Mouse (Mus musculus) hindbrain, embryonic 11.5 days (tissue): ENCODE measurements around the gene Uqcc1. TPM values are rescaled to one million over a fixed set of nuclear protein-coding genes. Genes with fewer than 3 reads are reported as not detected.

ENCODE experiments used
- ATAC-seq: fragments of 200-750 bp; cut with Nextera tagmentation; 2 replicates; pipeline ENCODE4 v1.8.0; 2017; ENCODE audit warnings: mild to moderate bottlenecking, moderate TSS enrichment, moderate library complexity; ENCODE audit not compliant: low FRiP score
- DNase-seq: peaks from one replicate; pipeline ENCODE4 v3.0.0-alpha.2; 2015; ENCODE audit warnings: low spot score
- H3K27ac ChIP-seq: fragments of 300-500 bp; sonication (generic); 2 replicates; pipeline ENCODE4 v1.5.1; 2014; ENCODE audit warnings: mild to moderate bottlenecking, low read depth, low read length
- H3K27me3 ChIP-seq: fragments of 300-500 bp; sonication (generic); 2 replicates; pipeline ENCODE4 v1.6.1; 2014; ENCODE audit warnings: mild to moderate bottlenecking, low read length, moderate library complexity, mixed read lengths; ENCODE audit not compliant: control insufficient read depth, insufficient read depth
- H3K36me3 ChIP-seq: fragments of 300-500 bp; sonication (generic); 2 replicates; pipeline ENCODE4 v1.6.1; 2014; ENCODE audit warnings: mild to moderate bottlenecking, low read length, moderate library complexity, mixed read lengths; ENCODE audit not compliant: control insufficient read depth, insufficient read depth
- H3K4me1 ChIP-seq: fragments of 300-500 bp; sonication (generic); replicated peaks from 2 replicates; pipeline ENCODE4 v1.6.1; 2014; ENCODE audit warnings: low read length, mixed read lengths; ENCODE audit not compliant: control insufficient read depth, insufficient read depth
- H3K4me2 ChIP-seq: fragments of 300-500 bp; sonication (generic); replicated peaks from 2 replicates; pipeline ENCODE4 v1.6.1; 2014; ENCODE audit warnings: mild to moderate bottlenecking, low read depth, low read length
- H3K4me3 ChIP-seq: fragments of 300-500 bp; sonication (generic); 2 replicates; pipeline ENCODE4 v1.5.1; 2014; ENCODE audit warnings: low read depth, low read length
- H3K9ac ChIP-seq: fragments of 300-500 bp; sonication (generic); 2 replicates; pipeline ENCODE4 v1.6.1; 2014; ENCODE audit warnings: low read depth, low read length
- H3K9me3 ChIP-seq: fragments of 300-500 bp; sonication (generic); 2 replicates; pipeline ENCODE4 v1.6.1; 2016; ENCODE audit warnings: low read length; ENCODE audit not compliant: control insufficient read depth
- WGBS: fragments of 180-500 bp; shearing (Covaris S2); extraction: QIAGEN DNeasy Blood & Tissue Kit; methylation state at CpG from one replicate; pipeline ENCODE4 v1.1.7; 2014; 5-methylcytosine and 5-hydroxymethylcytosine counted together
- polyA plus RNA-seq: library from polyadenylated mRNA; unstranded; fragments of >200 nt; fragmentation: Nextera tagmentation; extraction: Ambion mirVana; gene quantifications from 2 replicates; pipeline ENCODE4 v1.2.1, GENCODE M21; 2014

Uqcc1 gene
- polyA plus RNA-seq, 1 experiment from 2014 or later: 69.6 TPM

DNA sequence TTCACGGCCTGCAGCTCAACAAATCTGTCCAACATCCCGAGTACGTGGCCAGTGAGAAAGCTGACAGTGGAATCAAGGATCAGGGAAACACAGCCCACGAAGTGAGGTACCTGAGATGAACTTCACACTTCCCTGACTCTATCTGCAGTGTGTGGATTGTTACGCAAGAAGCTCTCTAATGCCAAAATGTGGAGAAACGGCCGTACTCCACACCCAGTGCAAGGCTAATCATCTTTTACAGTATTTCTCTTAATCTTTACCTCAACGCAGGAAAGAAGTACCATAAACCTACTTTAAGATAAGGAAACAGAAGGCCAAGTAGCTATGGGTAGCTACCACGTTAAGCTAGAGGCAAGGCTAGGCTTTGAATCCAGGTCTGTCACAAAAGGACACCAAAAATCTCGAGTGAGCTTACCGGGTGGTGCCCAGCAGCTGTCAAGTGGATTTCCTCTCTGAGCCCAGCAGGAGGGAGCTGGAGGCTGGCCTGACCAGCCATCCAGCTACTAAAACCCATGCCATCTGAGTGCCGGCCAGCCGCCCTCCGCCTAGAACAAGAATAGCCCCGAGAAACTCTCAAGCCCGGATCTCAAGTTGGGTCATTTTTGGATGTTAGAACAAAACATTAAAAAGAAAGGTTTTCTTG is 27.0 kb downstream of the Uqcc1 start:
- no peaks in the 10 kb centered on the region for H3K27me3 ChIP-seq
- ATAC-seq (no peak), DNase-seq (no peak)
- H3K4me2 ChIP-seq: no peak overlapping the region
- no peaks in the 10 kb centered on the region for H3K36me3 ChIP-seq
- H3K9ac ChIP-seq: no peak overlapping the region
- no peak overlapping the region for H3K4me3 ChIP-seq
- no peaks in the 10 kb centered on the region for H3K4me1 ChIP-seq
- 88% methylated on average over 16 of the region's 16 CpGs for WGBS
- no peak overlapping the region for H3K27ac ChIP-seq
- no peaks in the 10 kb centered on the region for H3K9me3 ChIP-seq

DNA sequence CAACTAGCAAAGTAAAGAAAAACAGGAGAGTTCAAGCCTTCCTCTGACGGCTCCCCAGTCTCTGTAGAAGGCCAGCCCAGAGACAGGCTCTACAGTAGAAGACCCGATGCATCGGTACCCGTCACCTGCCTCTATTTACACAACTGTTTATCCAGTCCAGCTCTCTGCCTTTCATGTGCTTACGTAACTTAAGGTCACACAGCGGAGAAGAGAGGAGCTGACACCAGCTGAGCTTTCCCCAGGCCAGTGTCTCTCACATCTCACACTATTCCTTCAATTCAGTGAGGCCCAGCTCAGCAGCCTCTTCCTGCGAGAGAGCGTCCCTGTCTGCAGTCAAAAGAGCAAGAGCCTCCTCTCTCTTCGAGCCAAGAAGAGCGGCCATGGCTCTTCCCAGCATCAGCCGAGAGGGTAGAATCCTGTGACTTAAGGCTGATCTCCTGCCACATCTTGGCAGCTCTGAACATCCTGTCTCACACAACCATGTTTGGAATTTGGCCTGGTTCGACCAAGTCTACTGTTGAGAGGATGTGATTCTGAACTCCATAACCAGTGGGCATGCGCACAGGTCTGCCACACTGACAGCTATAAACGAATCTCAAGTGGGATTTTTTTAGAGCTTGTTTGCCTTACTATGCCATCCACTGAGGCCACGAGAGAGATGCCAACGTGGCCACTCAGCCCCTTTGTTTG is 34.9 kb downstream of the Uqcc1 start:
- DNase-seq: no peak
- Histone ChIP-seq H3K27ac (no peak overlapping the region), H3K4me2 (no peak overlapping the region), H3K9me3 (no peaks in the 10 kb centered on the region), H3K4me3 (no peak overlapping the region), H3K9ac (no peak overlapping the region), H3K4me1 (no peaks in the 10 kb centered on the region), H3K36me3 (no peaks in the 10 kb centered on the region), H3K27me3 (no peaks in the 10 kb centered on the region)
- ATAC-seq: no peak
- WGBS: 92% methylated on average over 16 of the region's 16 CpGs

DNA sequence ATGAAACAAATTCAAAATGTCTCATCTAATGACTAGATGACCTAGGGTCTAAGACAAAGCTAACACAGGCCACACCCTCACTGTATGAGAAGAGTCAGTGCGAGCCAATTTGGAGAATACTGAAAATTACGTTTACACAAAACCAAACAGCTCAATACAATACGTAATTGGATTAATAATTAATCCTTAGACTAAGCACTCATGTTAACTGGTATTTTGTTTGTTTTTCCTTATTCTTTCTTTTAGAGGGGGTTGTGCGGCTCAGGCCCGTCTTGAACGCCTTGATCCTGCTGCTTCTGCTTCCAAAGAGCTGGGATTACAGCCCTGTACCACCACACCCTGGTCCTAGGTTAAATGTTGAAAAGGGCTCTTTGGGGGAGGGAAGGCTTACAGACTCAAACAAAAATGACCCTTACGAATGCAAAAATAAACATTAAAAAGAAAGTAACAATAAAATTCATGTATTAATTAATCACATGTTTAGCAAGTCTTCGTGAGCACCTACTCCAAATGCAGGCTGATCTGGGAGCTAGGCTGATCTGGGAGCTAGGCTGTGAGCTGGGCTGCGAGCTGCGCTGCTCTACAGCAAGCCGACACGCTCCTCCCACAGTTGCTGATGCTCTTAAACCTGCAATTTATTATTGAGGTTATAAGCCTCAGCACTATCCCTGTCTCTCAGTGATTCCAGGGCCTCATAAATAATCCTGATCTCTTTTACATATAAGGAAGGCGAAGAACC is 35.6 kb downstream of the Uqcc1 start:
- 91% methylated on average over 13 of the region's 13 CpGs for WGBS
- H3K36me3 ChIP-seq: no peaks in the 10 kb centered on the region
- no peaks in the 10 kb centered on the region for H3K9me3 ChIP-seq
- DNase-seq (no peak), ATAC-seq (no peak)
- H3K9ac ChIP-seq: no peak overlapping the region
- no peak overlapping the region for H3K4me3 ChIP-seq
- no peaks in the 10 kb centered on the region for H3K27me3 ChIP-seq
- no peak overlapping the region for H3K27ac ChIP-seq
- H3K4me2 ChIP-seq: no peak overlapping the region
- H3K4me1 ChIP-seq: no peaks in the 10 kb centered on the region

DNA sequence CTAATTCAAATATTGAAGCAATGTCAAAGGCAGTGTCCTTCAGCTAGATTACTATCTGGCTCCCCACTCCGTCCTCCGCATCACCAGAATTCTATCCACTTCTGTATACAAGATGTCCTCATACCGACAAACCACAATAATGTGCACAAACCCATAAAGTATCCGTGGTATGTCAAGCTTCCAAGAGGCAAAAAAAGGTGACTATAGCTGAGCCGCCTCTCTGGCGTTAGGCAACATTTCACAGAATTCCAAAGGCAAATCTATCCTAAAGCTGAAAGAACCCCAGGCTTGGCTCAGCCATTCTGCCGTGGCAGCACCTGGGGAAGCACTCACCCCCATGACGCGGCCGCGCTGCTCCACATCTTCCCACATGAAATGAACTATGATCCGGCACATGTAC is 43.3 kb downstream of the Uqcc1 start:
- ATAC-seq (no peak), DNase-seq (no peak)
- Histone ChIP-seq H3K27me3 (no peaks in the 10 kb centered on the region), H3K27ac (no peak overlapping the region), H3K4me2 (no peak overlapping the region), H3K9ac (no peak overlapping the region), H3K36me3 (no peaks in the 10 kb centered on the region), H3K4me1 (no peaks in the 10 kb centered on the region), H3K9me3 (no peaks in the 10 kb centered on the region), H3K4me3 (no peak overlapping the region)
- WGBS: 95% methylated on average over 12 of the region's 12 CpGs

DNA sequence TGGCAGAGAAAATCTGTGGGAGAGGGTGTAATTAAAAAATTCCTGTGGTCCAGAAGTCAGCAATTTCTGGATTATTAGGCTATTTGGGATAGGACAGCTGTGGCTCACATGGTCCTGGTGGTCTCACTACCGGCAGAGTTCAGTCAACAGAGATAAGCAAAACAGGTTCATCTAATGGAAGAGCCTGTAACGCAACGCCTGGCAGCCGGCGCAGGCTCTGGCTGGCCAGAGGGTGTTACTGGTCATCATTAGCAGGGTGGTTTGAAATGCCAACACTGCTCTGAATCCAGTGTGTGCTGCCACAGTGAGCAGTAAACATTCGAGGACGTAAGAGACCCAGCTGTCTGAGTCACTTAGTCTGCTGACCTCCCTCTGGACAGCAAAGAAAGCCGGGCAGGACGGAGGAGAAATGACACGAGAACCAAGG is 44.8 kb downstream of the Uqcc1 start:
- Histone ChIP-seq H3K27me3 (no peaks in the 10 kb centered on the region), H3K4me2 (no peak overlapping the region), H3K9ac (no peak overlapping the region), H3K9me3 (no peaks in the 10 kb centered on the region), H3K4me3 (no peak overlapping the region), H3K36me3 (no peaks in the 10 kb centered on the region), H3K4me1 (no peaks in the 10 kb centered on the region), H3K27ac (no peak overlapping the region)
- ATAC-seq: no peak
- DNase-seq: no peak
- 90% methylated on average over 10 of the region's 10 CpGs for WGBS

DNA sequence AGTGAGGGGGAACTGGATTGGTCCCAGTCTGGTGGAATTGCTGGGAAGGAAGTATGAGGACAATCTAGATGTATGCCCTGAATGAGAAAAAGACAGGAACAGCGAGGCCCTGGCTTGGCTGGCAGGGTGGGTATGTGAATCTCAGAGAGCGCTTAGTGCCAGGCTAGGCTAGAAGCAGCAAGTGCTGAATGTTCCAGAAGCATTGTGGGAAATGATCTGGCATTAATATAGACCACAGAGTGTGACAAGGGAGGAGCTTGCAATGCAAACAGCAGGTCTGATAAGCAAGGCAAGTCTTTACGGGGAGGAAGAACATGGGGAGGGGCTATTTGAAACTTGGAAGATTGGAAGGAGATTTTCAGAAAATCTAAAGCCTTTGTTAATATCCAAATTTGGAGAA is 48.0 kb downstream of the Uqcc1 start:
- Histone ChIP-seq H3K4me1 (no peaks in the 10 kb centered on the region), H3K36me3 (0 out of 2 replicates have a peak, but pooled peaks cover under 1% of the 10 kb centered on the region), H3K9ac (no peak overlapping the region), H3K27ac (no peak overlapping the region), H3K27me3 (no peaks in the 10 kb centered on the region), H3K4me3 (no peak overlapping the region), H3K4me2 (no peak overlapping the region), H3K9me3 (no peaks in the 10 kb centered on the region)
- ATAC-seq (no peak), DNase-seq (no peak)
- 92% methylated on average over 3 of the region's 3 CpGs for WGBS

DNA sequence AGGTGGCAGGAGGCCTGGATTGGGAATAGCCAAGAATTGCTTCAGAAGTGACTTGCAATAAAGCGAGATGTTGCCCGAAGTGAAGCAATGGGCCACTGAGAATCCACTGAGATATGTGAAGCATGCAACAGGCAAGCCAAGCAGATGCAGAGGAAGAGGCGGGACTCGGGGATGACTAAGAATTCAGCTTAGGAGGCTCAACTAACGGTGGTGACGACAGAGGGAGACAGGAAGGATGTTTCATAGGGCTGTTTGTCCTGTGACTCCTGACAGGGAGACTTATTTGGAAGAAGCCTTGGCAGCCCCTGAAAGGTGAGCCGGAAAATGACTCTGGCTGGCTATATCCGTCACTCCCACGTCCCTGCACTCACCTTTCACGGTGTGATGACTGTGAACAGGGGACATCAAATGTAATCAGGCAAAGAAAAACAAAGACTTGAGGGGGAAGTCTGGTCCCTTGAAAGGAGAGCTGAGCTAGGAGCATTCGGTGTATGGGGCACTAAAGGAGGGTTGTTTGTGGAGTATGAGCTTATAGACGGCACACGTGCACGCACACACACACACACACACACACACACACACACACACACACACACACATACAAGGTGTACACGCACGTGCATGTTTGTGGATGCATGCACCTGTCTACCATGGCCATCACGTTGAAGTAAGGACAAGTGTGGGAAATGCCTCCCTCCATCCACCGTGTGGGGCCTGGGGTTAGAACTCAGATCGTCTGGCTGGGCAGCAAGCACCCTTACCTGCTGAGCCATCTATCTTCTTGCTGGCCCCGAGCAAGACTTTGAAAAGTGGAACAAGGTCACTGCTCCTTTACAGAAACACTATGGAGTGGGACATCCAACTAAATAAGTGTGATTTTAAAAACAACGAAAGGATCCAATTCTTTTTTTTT is 50.9 kb downstream of the Uqcc1 start:
- Histone ChIP-seq H3K27me3 (no peaks in the 10 kb centered on the region), H3K36me3 (0 out of 2 replicates have a peak, but pooled peaks cover 2% of the 10 kb centered on the region), H3K9me3 (no peaks in the 10 kb centered on the region), H3K4me2 (no peak overlapping the region), H3K4me1 (no peaks in the 10 kb centered on the region), H3K4me3 (no peak overlapping the region), H3K9ac (no peak overlapping the region), H3K27ac (no peak overlapping the region)
- ATAC-seq (no peak), DNase-seq (no peak)
- 91% methylated on average over 21 of the region's 21 CpGs for WGBS

DNA sequence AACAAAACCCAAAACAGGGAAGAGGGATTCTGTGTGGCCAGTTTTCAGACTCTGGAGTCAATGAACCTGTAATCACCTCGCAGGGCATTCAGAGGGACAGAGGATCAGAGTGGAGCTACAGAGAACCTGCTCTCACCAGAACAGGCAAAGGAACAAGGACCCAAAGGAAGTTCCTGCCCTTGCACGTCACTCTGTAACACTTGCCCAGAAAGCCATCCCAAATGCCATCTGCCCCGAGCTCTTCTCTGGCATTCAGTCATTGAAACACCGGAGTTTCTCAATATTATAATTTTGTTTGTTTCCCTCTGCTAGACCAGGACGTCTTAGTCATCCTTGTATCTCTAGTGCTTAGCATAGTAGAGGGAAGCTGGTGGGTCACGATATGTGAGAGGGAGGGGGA is 56.5 kb downstream of the Uqcc1 start:
- Histone ChIP-seq H3K36me3 (0 out of 2 replicates have a peak, but pooled peaks cover 2% of the 10 kb centered on the region), H3K4me3 (no peak overlapping the region), H3K9ac (no peak overlapping the region), H3K27ac (no peak overlapping the region), H3K27me3 (no peaks in the 10 kb centered on the region), H3K4me2 (no peak overlapping the region), H3K4me1 (no peaks in the 10 kb centered on the region), H3K9me3 (no peaks in the 10 kb centered on the region)
- ATAC-seq (no peak), DNase-seq (no peak)
- 91% methylated on average over 6 of the region's 6 CpGs for WGBS
